Mouse (Mus musculus) thymus, postnatal 4 days (tissue): ENCODE data around the gene Mcm3.

Experiments used
- DNase-seq: peaks from one replicate; pipeline ENCODE4 v3.0.0; 2021

The Mcm3 gene

DNA sequence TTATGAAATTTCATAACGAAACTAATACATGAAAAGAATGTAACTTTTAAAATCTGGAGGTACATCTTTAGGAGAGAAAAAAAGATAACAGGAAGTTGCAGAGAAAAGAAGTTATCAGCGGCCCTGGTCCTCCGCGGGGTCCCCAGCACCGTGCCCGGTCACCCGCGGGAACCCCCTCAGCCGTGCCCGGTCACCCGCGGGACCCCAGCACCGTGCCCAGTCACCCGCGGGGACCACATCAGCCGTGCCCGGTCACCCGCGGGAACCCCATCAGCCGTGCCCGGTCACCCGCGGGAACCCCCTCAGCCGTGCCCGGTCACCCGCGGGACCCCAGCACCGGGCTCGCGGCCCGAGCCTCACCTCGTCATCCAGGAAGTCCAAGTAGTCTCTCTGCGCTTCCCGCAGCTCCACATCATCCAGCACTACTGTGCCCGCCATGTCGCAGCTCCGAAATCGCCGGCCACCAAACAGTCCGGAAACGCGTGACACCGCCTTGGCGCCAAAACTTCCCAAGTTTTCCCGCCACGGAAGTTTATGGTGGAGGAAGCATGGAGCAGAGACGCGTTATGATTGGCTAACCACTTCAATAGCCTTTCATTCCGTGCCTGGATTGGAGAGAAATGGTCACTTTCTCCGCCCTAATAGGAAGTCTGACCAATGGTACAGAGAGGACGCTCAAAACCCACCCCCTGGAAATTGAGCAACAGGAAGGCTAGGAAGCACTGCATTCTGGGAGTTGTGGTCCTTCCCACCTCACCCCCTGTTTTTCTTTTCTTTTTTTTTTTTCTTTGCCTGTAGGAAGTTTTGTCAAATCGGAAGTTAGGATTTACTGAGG lies at the start of gene Mcm3:
Mcm3 (minus strand) TSS at position 542 of the 835 bp plus-strand sequence.
- DNase-seq = peak; percentile 80

GRCm38 (mm10) chr1:20868036-20868435 lies 47.9 kb upstream of the Mcm3 start:
- DNase-seq = no peak

GRCm38 (mm10) chr1:20867241-20867902 lies 47.3 kb upstream of the Mcm3 start:
- no peak for DNase-seq

- DNase-seq = no peak
These were observed 43.5 kb upstream of the Mcm3 start for GRCm38 (mm10) chr1:20863452-20864172.

DNA sequence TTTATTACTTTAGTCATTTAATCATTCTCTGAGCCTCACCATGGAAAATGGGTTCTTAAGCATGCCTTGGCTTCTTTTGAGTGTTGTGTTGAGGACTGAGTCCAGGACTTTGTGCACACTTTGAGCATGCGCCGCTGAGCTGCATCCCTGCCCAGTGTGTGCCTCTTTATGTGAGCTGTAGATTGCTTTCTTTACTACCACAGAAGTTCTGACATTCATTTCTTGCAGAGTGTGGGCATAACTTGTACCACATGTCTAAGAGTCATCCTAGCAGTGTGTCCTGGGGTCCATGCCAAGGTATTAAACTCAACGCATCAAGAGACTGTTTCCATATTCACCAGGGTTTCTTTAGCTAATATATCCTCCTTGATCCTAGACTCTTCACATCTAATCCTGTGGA lies 41.8 kb upstream of the Mcm3 start:
- no peak for DNase-seq

GRCm38 (mm10) chr1:20860775-20861174 lies 40.7 kb upstream of the Mcm3 start:
- no peak for DNase-seq

- DNase-seq = no peak
These were observed 37.1 kb upstream of the Mcm3 start for GRCm38 (mm10) chr1:20856924-20857902.

- no peak for DNase-seq
These were observed 19.8 kb upstream of the Mcm3 start for GRCm38 (mm10) chr1:20839911-20840310.

- no peak for DNase-seq
These were observed 16.5 kb upstream of the Mcm3 start for GRCm38 (mm10) chr1:20836551-20837125.

- no peak for DNase-seq
These were observed 13.0 kb upstream of the Mcm3 start for GRCm38 (mm10) chr1:20833141-20833511.

GRCm38 (mm10) chr1:20832473-20833140 lies 12.5 kb upstream of the Mcm3 start:
- no peak for DNase-seq

DNA sequence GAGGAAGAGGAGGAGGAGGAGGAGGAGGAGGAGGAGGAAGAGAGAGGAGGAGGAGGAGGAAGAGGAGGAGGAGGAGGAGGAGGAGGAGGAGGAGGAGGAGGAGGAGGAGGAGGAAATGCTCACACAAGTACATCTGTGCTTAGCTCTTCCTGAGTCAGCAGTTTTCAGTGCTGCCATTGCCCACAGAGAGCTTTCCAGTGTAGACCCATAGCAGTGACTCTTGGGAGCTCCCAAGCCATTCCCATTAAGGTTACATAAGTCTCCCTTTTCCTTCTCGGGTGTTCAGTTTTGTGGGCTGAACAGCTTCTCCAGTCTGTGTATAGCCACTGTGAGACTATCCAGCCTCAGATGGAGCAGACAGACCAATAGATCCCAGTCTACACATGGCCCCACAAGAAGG lies 10.4 kb upstream of the Mcm3 start:
- no peak for DNase-seq

- no peak for DNase-seq
These were observed 7.9 kb upstream of the Mcm3 start for GRCm38 (mm10) chr1:20828061-20828460.

- no peak for DNase-seq
These were observed 4.9 kb upstream of the Mcm3 start for GRCm38 (mm10) chr1:20825036-20825435.

DNA sequence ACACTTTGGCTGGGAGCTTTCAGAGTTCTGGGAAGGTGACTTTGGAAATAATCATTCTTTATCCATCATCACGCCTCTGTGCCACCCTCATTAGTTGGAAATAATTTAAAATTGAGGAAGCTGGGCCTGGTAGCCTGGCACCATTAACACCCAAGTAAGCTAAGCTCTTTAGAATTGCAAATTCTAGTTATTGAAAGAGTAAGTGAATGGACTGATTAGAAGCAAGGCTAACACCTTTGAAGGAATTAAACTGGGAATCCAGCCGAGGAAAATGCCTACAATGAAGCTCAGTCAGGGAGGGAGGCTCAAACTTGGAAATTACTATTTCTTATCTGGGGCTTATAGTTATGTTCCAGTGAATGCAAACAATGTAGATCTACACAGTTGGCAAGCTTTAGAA lies 3.8 kb upstream of the Mcm3 start:
- DNase-seq = no peak

GRCm38 (mm10) chr1:20823471-20823870 lies 3.4 kb upstream of the Mcm3 start:
- DNase-seq = no peak

DNA sequence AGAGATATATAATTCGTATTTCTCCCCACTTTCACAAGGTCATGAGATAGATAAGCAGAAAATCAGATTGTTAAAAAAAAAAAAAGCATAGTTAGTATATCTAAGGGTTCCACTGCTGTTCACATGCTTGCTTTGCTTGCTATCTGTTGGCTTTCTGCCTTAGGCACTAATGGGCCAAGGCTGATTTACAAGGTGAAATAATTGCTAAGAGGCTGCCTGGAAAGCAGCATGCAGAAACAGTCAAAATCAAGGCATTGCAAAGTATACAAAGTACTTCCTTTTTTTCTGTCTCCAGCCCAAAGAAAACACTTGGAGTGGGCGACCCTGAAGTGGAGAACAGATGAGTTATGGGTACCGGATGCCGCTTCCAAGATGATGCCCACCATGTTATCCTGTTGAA lies 847 bp upstream of the Mcm3 start:
- no peak for DNase-seq

DNA sequence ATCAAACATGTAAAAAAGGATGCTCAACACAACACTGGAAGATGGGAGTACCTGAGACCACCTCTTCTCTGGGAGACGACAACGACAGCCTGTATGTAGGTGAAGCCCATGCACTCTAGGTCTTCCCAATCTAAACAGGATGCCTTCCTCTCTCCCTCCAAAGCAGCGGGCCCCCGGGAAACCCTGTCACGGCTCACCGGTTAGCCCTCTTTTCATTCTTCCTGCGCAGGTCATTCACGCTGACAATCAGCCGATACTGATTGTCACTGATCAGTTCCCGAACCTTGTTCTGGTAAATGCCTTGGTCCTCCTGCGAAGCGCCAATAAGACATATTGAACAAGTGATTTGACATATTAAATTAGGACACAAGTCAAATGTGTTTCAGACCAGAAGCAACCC lies 2.5 kb downstream of the Mcm3 start:
- no peak for DNase-seq

DNA sequence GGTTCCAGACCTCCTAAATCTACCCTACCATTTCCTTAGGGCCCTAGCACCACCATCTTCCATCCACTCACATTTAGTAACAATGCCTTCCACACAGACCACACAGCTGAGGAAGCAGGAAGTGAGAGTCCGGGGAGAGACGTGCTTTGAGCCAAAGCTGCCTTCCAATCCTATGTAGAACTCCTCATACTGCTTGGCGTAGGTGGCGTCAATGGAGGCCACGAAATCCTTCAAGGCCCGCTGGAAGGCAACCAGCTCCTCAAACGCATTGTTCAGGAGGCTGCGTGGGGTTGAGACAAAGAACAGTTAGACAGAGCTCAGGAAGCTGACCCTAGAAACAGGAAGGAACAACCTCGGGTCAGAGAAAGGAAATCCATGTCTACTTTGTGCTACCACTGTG lies 2.9 kb downstream of the Mcm3 start:
- DNase-seq = no peak

DNA sequence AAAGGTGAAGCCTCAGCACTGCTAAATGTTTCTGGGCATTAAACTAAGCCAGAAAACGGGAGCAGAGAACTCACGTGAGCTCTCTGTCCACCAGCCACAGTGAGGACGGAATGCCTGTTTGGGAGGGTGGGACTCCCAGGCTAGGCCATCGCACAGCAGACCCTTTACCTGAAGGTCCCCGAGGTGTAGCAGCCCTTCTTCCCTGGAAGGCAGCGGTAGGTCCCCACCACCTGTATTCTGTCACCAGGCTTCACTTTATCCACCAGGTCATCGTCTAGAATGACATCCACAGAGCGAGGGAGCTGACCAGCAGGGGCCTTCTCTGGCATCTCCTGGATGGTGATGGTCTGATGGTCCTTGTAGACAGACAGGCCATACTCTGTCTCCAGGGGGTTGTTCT lies 5.6 kb downstream of the Mcm3 start:
- no peak for DNase-seq

DNA sequence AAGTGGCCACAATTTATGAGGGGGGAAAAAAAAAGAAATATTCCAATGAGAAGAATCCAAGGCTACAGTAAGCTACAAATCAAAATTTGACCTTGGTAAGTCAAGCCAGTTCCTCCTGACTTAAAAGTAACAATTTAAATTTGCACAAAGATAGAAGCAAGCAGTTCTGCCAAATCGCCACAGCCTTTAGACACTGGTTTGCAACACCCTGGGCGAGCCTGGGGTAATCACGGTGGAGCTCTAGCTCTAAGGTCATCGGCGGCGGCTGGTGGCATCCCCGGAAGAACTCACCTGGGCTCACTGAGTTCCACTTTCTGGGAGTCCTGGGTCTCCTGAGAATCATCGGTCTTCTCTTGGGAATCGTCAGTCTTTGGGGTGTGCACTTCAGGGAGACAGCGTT lies 15.6 kb downstream of the Mcm3 start:
- no peak for DNase-seq
